Mouse (Mus musculus) CD4-positive, CD25-positive, alpha-beta regulatory T cell, adult 2 months (primary cell): ENCODE data around the gene Twist1.

Source experiments
- DNase-seq: peaks from one replicate; pipeline ENCODE4 v3.0.0-alpha.2; 2012; ENCODE audit warnings: low read depth, low spot score

Twist1 gene

GRCm38 (mm10) chr12:33966490-33967415, 9.3 kb downstream of the Twist1 start:
- no peak for DNase-seq

- no peak for DNase-seq
Measured at GRCm38 (mm10) chr12:33967514-33967913, 10.0 kb downstream of the Twist1 start.

- no peak for DNase-seq
Measured at GRCm38 (mm10) chr12:33968041-33968897, 10.8 kb downstream of the Twist1 start.

- DNase-seq, result no peak
Measured at GRCm38 (mm10) chr12:33968898-33969178, 11.4 kb downstream of the Twist1 start.

- no peak for DNase-seq
Measured at GRCm38 (mm10) chr12:33980159-33980558, 22.7 kb downstream of the Twist1 start.

GRCm38 (mm10) chr12:33981433-33981832, 24.0 kb downstream of the Twist1 start:
- DNase-seq, result no peak

GRCm38 (mm10) chr12:33993127-33993526, 35.7 kb downstream of the Twist1 start:
- no peak for DNase-seq
